Mouse (Mus musculus): ENCODE measurements at regions not wholly inside any gene's neighbourhood (a gene's known extent, or its start where the extent isn't known, plus 50 kb on each side); places are given as distances from the start of the nearest gene placed in this dataset.

DNA sequence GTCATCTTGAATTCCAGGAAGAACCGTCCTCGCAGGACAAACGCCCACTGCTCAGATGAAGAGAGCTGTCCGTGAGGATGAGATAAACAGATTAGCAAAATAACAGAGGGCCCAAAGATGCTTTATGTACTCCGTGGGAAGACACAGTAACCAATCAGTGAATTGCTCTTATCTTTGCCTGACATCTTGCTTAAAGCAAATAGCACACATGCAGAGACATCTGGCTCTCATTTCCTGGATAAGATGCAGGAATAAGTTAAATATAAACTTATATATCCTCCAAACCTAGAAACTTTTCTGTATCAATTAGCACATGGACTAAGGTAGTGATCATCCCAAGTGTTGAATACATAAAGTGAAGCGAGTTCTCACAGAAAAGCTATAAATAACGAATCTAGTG, 169.3 kb downstream of the Gm5426 start:
- no peak for ATAC-seq (replicated peaks; ENCODE audit: poor library complexity, severe bottlenecking)

DNA sequence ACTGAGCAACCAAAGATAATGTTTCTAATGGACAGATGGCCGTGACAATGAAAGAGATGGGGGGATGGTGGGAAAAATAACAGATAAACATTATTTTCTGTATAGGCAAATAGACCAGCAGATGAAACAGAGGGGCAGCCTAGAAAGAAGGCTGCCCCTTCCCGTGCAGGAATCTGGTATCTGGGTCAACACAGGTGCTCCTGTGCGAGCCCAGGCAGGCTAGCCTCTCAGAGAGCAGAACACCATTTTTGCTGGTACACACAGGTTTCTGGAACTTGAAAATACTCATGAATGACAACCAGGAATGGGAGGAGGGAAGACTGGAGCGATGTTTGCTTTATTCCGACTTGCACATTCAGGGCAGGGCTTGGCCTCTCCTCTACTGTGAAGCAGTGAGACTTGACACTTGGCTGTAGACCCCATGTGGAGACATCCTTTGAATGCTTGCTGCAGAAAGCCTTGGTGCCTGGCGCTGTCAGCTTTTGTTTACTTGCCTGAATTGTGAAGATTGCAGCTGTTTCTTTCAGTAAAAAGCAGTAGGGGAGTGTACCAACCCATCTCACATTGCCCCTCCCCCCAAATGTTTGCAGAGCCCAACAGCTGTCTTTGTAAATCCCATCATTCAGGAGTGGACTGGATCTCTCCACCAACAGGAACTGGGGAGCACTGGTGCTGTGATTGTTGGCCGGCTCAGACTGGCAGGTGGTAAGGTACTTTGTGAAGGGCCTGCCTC, 172.5 kb downstream of the Gm5426 start:
- no peak for ATAC-seq (replicated peaks; ENCODE audit: poor library complexity, severe bottlenecking)

DNA sequence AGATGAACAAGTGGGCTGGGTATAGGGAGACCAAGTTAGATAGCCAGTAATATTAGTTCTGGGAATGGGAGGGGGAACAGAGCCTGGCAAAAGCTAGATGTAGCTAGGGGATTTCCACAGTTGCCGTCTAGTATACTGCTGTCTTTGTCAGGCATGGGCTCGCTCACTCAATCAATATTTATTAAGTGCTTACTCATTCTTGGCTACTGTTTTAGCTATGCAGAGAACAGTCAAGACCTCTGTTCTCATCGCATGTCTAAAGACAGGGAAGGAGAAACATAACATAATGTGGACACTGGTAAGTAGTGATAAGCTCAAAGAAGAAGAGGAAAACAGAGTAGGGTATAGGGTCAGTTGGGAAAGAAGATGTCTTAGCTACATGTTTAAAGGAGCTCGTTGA, 173.4 kb downstream of the Gm5426 start:
- ATAC-seq (replicated peaks; ENCODE audit: poor library complexity, severe bottlenecking) = no peak

DNA sequence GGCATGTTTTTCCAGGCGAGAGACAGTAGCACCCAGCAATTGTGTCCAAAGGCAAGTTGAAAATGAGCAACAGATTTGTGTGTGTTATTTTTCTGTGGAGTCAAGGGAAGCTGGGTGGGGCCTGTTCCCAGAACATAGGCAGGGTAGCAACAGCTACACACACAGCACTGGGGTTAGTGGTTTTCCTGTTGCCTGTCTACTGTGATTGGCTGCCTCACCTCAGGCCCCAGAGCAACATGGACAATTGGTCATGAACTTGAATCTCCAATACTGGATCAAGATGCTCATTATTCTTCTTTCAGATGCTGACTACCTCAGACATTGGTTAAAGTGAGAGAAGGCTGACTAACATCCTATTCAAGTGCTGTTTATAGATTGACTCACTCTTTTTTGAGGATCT, 188.9 kb downstream of the Gm5426 start:
- ATAC-seq (replicated peaks; ENCODE audit: poor library complexity, severe bottlenecking) = 0 out of 2 replicates have a peak, but pooled peaks have one; percentile 36

DNA sequence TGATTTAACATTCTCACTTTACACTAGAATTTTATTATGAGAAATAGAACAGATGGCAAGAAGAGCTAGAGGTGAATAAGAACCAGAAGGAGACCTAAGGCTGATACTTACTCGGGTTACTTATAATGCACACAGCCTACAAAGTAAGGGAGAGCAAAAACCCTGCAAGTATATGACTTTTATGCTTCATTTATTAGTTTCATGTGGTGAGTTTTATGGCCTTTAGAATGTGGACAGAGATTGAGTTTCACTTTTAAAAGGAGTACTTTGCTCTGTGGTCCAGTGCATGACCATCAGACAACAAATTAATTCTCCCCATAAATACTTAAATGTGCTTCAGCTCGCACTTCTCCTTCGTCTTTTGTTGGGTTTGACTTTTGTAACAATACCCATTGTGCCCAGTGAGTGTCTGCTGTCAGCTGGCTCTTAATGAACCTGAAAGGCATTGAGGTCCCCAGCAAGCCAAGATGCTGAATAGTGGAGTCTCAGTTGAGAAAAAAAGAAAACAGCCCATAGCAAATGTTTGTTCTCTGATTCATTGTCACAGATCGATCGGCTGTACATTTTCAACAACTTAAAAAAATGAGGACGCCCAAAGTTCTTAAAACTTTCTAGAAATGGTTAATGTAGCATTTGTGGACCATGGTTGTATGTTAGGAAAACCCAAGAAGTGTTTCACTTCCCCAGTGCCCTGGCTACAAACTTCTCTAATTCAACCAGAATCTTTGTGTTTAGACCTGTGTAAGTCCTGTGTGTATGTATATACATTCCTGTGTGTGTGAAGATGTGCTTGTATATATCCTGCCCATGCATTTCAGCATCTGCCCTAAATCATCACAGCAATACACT, 194.5 kb downstream of the Gm5426 start:
- peak; percentile 57 for ATAC-seq (replicated peaks; ENCODE audit: poor library complexity, severe bottlenecking)

DNA sequence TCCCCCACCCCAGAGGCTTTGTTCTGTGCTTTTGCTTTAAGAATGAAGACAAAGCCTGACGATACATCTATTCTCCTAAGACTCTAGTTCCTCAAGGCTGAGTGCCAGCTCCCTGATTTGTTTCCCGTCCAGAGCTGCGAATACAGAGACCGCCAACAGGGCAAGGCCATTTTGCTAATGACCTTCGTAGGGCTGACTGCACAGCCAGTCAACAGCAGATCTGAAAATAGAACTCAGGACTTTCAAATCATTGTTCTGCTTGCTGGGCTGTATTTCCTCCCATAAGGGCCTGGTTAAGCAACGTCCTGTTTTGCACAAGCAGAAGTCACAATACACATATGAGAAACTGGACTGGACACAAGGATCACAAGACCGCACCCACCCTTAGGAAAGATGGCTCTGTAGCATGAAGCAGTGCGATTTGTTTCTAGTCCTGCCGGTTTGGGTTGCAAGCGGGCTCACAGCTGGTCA, 196.4 kb downstream of the Gm5426 start:
- peak; percentile 83 for ATAC-seq (replicated peaks; ENCODE audit: poor library complexity, severe bottlenecking)

DNA sequence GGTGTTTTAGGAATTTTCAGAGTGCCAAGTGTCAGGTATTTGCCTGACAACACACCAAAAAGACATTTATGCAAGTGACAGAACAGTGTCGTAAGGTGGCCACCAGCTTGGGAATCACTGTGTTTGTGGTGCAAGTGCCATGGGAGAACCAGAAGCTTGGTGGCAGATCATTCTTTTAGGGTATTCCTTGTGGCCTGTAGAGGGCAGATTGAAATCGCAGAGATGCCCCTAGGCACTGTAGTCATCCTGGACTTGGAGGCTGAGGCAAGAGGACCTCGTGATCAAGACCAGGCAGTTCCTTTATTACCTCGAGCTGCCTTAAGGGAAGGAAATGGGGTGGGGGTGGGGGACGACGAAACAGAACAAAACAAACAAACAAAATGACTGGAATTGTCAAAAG, 196.8 kb downstream of the Gm5426 start:
- ATAC-seq (replicated peaks; ENCODE audit: poor library complexity, severe bottlenecking) = peak; percentile 60

DNA sequence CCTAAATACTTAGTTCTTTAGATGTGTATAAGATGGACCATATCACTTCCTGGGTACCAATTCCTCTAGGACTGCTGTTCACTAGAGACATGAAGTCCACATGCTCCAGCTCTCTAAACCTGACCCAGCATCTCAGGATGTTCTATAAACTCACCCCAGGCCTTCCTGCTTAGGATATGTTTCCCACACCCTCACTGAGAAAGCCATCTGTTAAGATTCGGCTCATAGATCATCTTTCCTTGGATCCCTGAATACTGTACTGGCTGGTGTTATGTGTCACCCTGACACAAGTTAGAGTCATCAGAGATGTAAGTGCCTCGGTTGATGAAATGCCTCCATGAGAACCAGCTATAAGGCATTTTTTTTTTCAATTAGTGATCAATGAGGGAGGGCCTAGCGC, 199.9 kb downstream of the Gm5426 start:
- ATAC-seq (replicated peaks; ENCODE audit: poor library complexity, severe bottlenecking) = no peak

DNA sequence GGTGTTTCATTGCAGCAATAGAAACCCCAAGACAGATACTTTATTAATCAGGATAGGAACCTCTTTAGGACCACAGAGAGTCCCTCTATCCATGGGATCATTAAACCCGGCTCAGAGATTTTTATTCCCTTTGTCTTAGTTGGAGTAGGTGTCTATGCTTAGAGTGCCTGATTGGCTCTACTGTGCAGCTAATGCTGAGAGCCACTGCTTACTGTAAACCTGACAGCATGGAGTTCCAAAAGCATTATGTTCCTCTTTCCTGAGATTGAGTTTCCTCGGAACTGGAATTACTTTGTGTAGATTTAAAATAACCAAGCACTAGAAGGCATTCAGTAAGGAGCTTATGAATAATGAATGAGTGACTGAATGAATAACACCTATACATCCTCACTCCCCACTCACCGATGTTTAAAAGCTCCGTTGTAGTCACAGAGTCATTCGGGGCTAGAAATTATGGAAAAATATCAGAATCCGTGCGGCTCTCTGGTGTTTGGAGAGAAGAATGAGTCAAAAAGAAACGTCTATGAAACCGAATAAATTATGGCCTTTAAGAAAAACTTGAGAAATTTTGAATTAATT, 200.8 kb downstream of the Gm5426 start:
- ATAC-seq (replicated peaks; ENCODE audit: poor library complexity, severe bottlenecking) = no peak

DNA sequence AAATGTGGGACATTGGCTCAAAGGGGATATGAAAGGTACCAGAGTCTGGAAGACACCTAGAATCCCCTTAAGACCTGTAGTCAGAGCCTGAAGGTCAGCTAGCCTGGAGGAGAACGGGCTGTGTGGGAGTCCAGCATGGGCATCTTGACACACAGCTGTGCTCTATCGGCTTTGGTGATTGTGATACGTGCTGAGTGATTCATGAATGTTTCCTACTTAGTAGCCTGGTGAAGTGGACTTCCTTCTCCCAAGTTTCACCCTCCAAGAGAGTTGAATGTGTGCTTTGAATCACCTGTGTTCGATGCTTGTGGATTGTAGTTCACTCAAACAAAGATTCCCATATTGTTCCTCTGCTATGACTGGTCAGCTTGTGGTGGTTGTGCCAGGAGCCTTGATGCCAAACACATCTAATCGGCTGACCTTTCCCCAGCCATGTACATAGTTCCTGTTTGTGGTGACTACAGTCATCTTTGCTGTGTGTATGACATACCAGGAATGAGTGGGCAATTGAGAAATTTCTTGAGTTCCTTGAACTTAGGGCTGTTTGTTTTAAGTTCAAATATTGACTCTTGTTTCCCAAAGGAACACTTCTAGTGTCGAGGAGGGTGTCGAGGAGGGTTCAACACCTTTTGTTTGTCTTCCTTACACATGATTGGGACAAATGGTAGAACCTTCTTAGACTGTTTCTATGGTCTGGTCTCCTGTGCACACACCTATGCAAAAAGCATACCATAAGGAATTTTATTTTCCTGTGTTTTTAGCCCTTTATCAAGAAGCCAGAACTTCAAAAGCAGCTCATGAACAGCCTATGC, 201.6 kb downstream of the Gm5426 start:
- peak; percentile 89 for ATAC-seq (replicated peaks; ENCODE audit: poor library complexity, severe bottlenecking)

DNA sequence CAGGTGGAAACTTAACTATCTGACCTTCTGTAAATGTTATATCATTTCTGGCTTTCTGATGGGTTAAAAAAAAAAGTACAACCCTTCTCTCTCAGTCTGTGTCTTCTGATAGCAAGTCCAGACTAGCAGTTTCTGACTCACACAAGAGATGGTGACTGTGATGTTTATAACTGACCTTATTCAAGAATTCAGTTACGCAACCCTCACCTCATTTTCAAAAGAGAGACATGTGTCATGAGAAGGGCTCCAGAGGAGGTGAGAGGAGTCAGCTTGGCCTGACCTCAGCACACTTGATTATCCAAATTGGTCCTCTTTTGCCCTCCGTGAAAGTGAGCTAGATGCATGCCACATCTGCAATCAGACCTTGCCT, 202.2 kb downstream of the Gm5426 start:
- ATAC-seq (replicated peaks; ENCODE audit: poor library complexity, severe bottlenecking) = peak; percentile 53

DNA sequence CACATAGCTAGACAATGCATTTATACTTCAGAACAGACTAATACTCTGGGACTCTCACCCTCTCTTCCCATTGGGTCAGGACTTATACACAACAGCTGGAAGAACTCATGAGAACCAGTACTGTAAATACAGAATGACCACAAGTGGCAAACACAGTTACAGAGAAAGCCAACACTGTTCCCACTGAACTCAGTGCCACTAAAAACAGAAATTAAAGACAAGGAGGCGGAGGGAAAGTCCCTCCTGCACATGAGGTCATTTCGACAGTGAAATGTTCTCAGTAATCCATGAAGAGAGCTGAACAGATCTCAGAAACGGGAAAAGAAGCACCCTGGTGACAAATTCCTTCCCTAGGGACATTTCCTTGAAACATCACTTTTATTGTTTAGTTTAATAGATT, 206.1 kb downstream of the Gm5426 start:
- ATAC-seq (replicated peaks; ENCODE audit: poor library complexity, severe bottlenecking) = no peak

DNA sequence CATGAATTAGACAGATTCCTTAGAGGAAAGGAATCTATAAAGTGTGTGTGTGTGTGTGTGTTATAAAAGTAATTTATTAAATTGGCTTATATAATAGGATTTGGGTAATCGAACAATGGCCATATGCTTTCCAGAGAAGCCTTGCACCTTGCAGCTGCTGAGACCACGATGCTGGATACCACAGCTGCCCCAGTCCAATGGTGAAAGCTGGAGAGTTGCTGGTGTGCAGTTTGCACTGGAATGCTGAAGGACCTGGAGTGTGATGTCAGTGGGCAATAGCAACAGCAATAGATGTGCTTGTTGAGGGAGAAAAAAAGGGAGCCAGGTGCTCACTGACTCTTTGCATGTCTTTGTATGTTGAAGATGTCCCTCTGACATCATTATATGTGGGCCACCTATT, 207.3 kb downstream of the Gm5426 start:
- ATAC-seq (replicated peaks; ENCODE audit: poor library complexity, severe bottlenecking) = no peak

DNA sequence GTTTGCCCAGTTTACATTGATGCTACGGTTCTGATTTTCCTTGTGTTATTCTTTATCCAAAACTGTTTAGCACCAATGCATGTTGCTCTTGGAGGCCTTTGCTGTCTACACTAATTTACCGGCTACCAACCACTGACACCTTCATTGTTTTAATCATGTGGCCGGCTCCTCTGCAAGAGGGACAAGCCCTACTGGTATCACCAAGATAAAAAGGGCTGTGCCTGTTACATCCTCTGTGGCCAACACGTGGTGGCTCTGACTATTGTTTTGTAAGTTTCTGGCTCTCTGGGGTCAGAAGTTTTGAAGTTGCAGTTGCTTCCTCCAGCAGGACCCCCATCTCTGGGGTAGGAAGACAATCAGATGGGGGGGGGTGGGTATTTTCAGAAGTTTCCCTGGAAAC, 214.3 kb downstream of the Gm5426 start:
- ATAC-seq (replicated peaks; ENCODE audit: poor library complexity, severe bottlenecking) = no peak

DNA sequence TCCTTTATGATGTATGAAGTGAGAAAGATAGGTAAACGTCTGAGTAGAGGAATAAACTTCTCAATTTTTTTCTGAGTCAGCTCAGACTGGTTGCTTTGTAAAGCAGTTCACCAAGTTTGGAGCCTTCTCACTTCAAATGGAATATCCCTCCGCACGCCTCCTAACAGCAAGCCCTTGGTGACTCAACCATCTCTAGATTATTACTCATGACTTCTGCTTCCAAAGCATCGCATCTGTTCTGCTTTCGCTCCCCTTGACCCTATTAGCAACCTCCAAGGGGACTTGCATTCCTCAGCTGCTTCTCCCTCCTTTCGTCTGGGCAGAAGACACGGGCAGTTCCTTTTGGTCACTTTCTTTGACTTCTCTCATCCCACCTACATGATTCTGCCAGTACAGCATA, 214.9 kb downstream of the Gm5426 start:
- peak; percentile 52 for ATAC-seq (replicated peaks; ENCODE audit: poor library complexity, severe bottlenecking)

DNA sequence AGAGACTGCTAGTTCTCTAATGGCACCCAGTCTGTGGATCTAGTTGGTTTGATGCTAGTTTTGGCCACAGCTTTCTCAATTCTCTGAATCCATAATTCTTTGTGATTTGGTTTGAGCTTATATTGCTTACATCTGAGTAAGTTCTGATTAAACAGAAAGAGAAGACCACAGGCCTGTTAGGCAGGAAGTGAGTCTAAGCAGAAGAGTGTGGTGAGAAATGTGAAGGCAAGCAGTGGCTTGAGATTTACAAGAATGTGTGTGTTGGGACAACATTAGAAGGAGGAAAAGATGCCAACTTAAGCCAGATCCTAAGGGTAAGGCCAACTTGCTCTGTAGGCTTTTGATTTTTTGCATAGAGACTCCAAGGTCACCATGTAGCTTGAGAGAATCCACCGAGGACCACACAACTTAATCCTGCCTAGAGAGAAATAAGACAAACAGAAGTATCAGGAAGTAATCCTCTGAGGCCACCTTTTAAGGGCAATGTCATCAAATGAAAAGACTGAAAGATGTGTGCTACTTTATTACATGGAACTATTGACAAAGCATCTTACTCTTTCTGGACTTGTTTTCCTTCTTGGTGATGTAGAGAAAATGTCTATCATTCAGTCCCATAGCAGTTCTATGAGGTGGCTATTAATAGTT, 220.7 kb downstream of the Gm5426 start:
- ATAC-seq (replicated peaks; ENCODE audit: poor library complexity, severe bottlenecking) = no peak

DNA sequence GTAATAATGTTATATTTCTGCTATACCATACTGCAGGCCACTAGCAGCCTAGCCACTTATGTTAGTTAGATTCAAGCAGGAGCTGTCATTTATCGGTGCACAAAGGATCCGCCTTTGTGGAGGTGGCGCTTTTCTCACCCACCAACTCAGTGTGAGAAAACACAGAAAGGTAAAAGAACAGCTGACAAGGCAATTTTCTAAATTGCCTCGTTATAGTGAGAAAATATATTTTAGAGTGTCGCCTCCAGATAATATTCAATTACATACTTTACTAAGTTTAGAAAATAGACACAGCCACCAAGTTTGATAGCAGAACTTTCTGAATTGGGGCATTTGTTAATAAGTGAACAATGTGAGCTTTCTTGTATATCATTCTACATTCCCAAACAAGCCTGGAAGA, 221.2 kb downstream of the Gm5426 start:
- no peak for ATAC-seq (replicated peaks; ENCODE audit: poor library complexity, severe bottlenecking)

DNA sequence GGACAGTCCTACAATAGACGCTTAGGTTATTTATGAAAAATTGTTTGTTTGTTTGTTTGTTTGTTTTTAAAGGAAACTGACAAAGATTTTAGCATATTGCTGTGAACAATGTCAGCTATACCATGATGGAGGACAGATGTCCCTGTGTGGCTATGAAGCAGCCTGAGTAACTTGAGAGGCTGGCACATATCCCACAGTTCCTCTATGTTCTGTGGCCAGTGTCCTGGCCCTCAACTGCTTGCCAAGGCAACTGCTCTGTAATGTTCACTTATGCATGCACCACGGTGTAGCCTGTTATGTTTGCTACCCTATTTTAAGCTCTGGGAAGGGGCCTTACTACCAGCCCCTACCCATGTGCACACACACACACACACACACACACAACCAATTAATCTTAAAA, 222.6 kb downstream of the Gm5426 start:
- ATAC-seq (replicated peaks; ENCODE audit: poor library complexity, severe bottlenecking) = no peak

DNA sequence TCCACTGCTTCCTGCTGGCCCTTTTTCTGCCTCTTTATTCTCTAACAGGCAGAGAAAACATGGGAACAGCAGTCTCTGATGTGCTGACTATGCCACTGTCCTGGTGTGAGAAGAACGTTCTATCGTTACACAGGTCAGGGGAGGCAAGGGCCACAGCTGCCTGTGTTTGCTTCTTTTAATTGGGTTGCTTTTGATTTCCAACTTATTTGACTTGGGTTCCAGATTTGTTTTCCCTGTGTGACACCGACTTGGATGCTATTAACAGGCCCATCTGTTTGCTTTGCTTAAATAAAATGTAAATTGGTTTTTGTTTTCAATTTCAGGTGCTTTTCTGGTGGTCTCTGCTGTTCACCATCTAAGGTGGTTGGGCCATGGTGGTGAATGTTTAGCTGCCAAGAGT, 225.8 kb downstream of the Gm5426 start:
- ATAC-seq (replicated peaks; ENCODE audit: poor library complexity, severe bottlenecking) = no peak

DNA sequence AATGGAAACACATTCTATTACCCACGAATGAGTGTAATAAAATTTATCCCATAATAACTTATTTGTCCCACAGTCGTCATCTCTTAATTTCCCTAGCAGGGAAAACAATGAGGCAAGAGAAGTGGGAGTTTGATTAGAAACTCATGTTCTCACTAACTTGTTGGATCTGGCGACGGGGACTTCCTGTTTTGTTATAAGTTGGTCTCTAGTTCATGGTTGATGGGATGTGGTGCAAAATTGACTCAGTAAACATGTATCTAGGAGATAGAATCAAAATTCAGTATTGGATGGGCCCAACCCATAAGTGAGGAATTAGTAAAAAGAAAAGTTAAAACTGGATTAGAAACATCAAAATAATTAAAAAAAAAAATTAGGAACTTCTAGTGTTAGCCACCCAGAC, 227.5 kb downstream of the Gm5426 start:
- peak; percentile 20; the same call in 1 of the 2 replicates for ATAC-seq (replicated peaks; ENCODE audit: poor library complexity, severe bottlenecking)

Data from granulocyte monocyte progenitor cell, adult 5-6 weeks (primary cell).